Mouse (Mus musculus) testis, adult 2 months (tissue): ENCODE data around the gene Hgd.

Experiments used
- CTCF ChIP-seq: fragments of 200-500 bp; IDR thresholded peaks from 2 replicates; pipeline ENCODE4 v1.5.1; 2012; ENCODE audit warnings: low read depth, mild to moderate bottlenecking, inconsistent platforms, low read length, moderate library complexity; ENCODE audit not compliant: control insufficient read depth, insufficient read depth, insufficient replicate concordance
- POLR2A ChIP-seq: fragments of 200-500 bp; IDR thresholded peaks from 2 replicates; pipeline ENCODE4 v1.6.1; 2012; ENCODE audit warnings: low read depth, mild to moderate bottlenecking, inconsistent platforms, low read length, moderate library complexity; ENCODE audit not compliant: control insufficient read depth

- TF ChIP-seq CTCF, result no peak
- TF ChIP-seq POLR2A, result no peak
Observed at GRCm38 (mm10) chr16:37663643-37664459, 83.9 kb downstream of the Hgd start.
